Mouse (Mus musculus): ENCODE data around the gene Mbtps2.

- TF ChIP-seq CTCF (IDR thresholded peaks at IDR 0.05; ENCODE audit: borderline replicate concordance, extremely low read depth, insufficient read depth, insufficient read length) (no peak), POLR2A (IDR thresholded peaks at IDR 0.05; ENCODE audit: borderline replicate concordance, extremely low read depth, insufficient read depth, insufficient read length, poor library complexity, severe bottlenecking) (no peak)
Observed at GRCm38 (mm10) chrX:157489871-157490721, 108.4 kb downstream of the Mbtps2 start.
